Mouse (Mus musculus): Measurements from ENCODE around the gene Henmt1. TPM values are rescaled to one million over a fixed set of nuclear protein-coding genes. Genes with fewer than 3 reads are reported as not detected.

The Henmt1 gene
- polyA plus RNA-seq, 1 experiment from 2014 or later = 1.0 TPM

- Histone ChIP-seq H3K36me3 (ENCODE audit: control insufficient read depth, insufficient read depth, low read length) (no peaks in the 10 kb centered on the region), H3K27ac (replicated peaks; ENCODE audit: low read depth, low read length) (no peak overlapping the region), H3K9ac (ENCODE audit: low read length) (no peak overlapping the region), H3K9me3 (ENCODE audit: control insufficient read depth, low read length) (no peaks in the 10 kb centered on the region), H3K27me3 (ENCODE audit: control insufficient read depth, insufficient read depth, low read length) (no peaks in the 10 kb centered on the region), H3K4me1 (ENCODE audit: control insufficient read depth, insufficient read depth, low read length) (no peaks in the 10 kb centered on the region), H3K4me3 (ENCODE audit: low read depth, low read length) (no peak overlapping the region), H3K4me2 (ENCODE audit: low read depth, severe bottlenecking) (no peak overlapping the region)
- WGBS = 90% methylated on average over 2 of the region's 2 CpGs
- DNase-seq (ENCODE audit: low spot score) (no peak), ATAC-seq (ENCODE audit: insufficient number of reproducible peaks, low FRiP score, low TSS enrichment, low read depth) (no peak)
Observed at GRCm38 (mm10) chr3:108995379-108995778, 55.7 kb downstream of the Henmt1 start.

- ATAC-seq (ENCODE audit: insufficient number of reproducible peaks, low FRiP score, low TSS enrichment, low read depth) = no peak
- H3K36me3 ChIP-seq (ENCODE audit: control insufficient read depth, insufficient read depth, low read length) = no peaks in the 10 kb centered on the region
Observed at GRCm38 (mm10) chr3:108997284-108997683, 57.6 kb downstream of the Henmt1 start.

GRCm38 (mm10) chr3:108997762-108998161, 58.1 kb downstream of the Henmt1 start:
- H3K9ac ChIP-seq (ENCODE audit: low read length) = no peak overlapping the region
- DNase-seq (ENCODE audit: low spot score) = no peak
- H3K4me2 ChIP-seq (ENCODE audit: low read depth, severe bottlenecking) = no peak overlapping the region
- ATAC-seq (ENCODE audit: insufficient number of reproducible peaks, low FRiP score, low TSS enrichment, low read depth) = no peak
- H3K36me3 ChIP-seq (ENCODE audit: control insufficient read depth, insufficient read depth, low read length) = no peaks in the 10 kb centered on the region
- H3K27me3 ChIP-seq (ENCODE audit: control insufficient read depth, insufficient read depth, low read length) = no peaks in the 10 kb centered on the region
- WGBS = 70% methylated on average over 4 of the region's 4 CpGs
- H3K4me1 ChIP-seq (ENCODE audit: control insufficient read depth, insufficient read depth, low read length) = no peaks in the 10 kb centered on the region
- no peaks in the 10 kb centered on the region for H3K9me3 ChIP-seq (ENCODE audit: control insufficient read depth, low read length)
- H3K27ac ChIP-seq (replicated peaks; ENCODE audit: low read depth, low read length) = no peak overlapping the region
- no peak overlapping the region for H3K4me3 ChIP-seq (ENCODE audit: low read depth, low read length)

More at GRCm38 (mm10) chr3:108997284-108997683, 57.6 kb downstream of the Henmt1 start:
- 83% methylated on average over 11 of the region's 11 CpGs for WGBS
- Histone ChIP-seq H3K4me1 (ENCODE audit: control insufficient read depth, insufficient read depth, low read length) (no peaks in the 10 kb centered on the region), H3K27me3 (ENCODE audit: control insufficient read depth, insufficient read depth, low read length) (no peaks in the 10 kb centered on the region), H3K9ac (ENCODE audit: low read length) (no peak overlapping the region), H3K9me3 (ENCODE audit: control insufficient read depth, low read length) (no peaks in the 10 kb centered on the region), H3K4me2 (ENCODE audit: low read depth, severe bottlenecking) (no peak overlapping the region), H3K27ac (replicated peaks; ENCODE audit: low read depth, low read length) (no peak overlapping the region), H3K4me3 (ENCODE audit: low read depth, low read length) (no peak overlapping the region)
- no peak for DNase-seq (ENCODE audit: low spot score)

GRCm38 (mm10) chr3:108999173-108999572, 59.5 kb downstream of the Henmt1 start:
- Histone ChIP-seq H3K4me1 (ENCODE audit: control insufficient read depth, insufficient read depth, low read length) (no peaks in the 10 kb centered on the region), H3K36me3 (ENCODE audit: control insufficient read depth, insufficient read depth, low read length) (no peaks in the 10 kb centered on the region), H3K9ac (ENCODE audit: low read length) (no peak overlapping the region), H3K4me2 (ENCODE audit: low read depth, severe bottlenecking) (no peak overlapping the region), H3K27me3 (ENCODE audit: control insufficient read depth, insufficient read depth, low read length) (no peaks in the 10 kb centered on the region), H3K9me3 (ENCODE audit: control insufficient read depth, low read length) (no peaks in the 10 kb centered on the region), H3K27ac (replicated peaks; ENCODE audit: low read depth, low read length) (no peak overlapping the region), H3K4me3 (ENCODE audit: low read depth, low read length) (no peak overlapping the region)
- no peak for ATAC-seq (ENCODE audit: insufficient number of reproducible peaks, low FRiP score, low TSS enrichment, low read depth)
- DNase-seq (ENCODE audit: low spot score) = no peak
- WGBS = 87% methylated on average over 1 of the region's 1 CpGs

- H3K36me3 ChIP-seq (ENCODE audit: control insufficient read depth, insufficient read depth, low read length) = no peaks in the 10 kb centered on the region
- no peak overlapping the region for H3K4me3 ChIP-seq (ENCODE audit: low read depth, low read length)
- no peaks in the 10 kb centered on the region for H3K4me1 ChIP-seq (ENCODE audit: control insufficient read depth, insufficient read depth, low read length)
- DNase-seq (ENCODE audit: low spot score) (no peak), ATAC-seq (ENCODE audit: insufficient number of reproducible peaks, low FRiP score, low TSS enrichment, low read depth) (no peak)
- no peak overlapping the region for H3K27ac ChIP-seq (replicated peaks; ENCODE audit: low read depth, low read length)
- H3K27me3 ChIP-seq (ENCODE audit: control insufficient read depth, insufficient read depth, low read length) = no peaks in the 10 kb centered on the region
- H3K9ac ChIP-seq (ENCODE audit: low read length) = no peak overlapping the region
- H3K4me2 ChIP-seq (ENCODE audit: low read depth, severe bottlenecking) = no peak overlapping the region
- WGBS = 85% methylated on average over 5 of the region's 5 CpGs
- no peaks in the 10 kb centered on the region for H3K9me3 ChIP-seq (ENCODE audit: control insufficient read depth, low read length)
Observed at GRCm38 (mm10) chr3:109005777-109006176, 66.1 kb downstream of the Henmt1 start.

GRCm38 (mm10) chr3:109008180-109008579, 68.5 kb downstream of the Henmt1 start:
- Histone ChIP-seq H3K4me3 (ENCODE audit: low read depth, low read length) (no peak overlapping the region), H3K36me3 (ENCODE audit: control insufficient read depth, insufficient read depth, low read length) (no peaks in the 10 kb centered on the region), H3K27me3 (ENCODE audit: control insufficient read depth, insufficient read depth, low read length) (no peaks in the 10 kb centered on the region), H3K9ac (ENCODE audit: low read length) (no peak overlapping the region), H3K4me1 (ENCODE audit: control insufficient read depth, insufficient read depth, low read length) (no peaks in the 10 kb centered on the region), H3K9me3 (ENCODE audit: control insufficient read depth, low read length) (no peaks in the 10 kb centered on the region), H3K4me2 (ENCODE audit: low read depth, severe bottlenecking) (no peak overlapping the region), H3K27ac (replicated peaks; ENCODE audit: low read depth, low read length) (no peak overlapping the region)
- ATAC-seq (ENCODE audit: insufficient number of reproducible peaks, low FRiP score, low TSS enrichment, low read depth) (no peak), DNase-seq (ENCODE audit: low spot score) (no peak)
- 90% methylated on average over 5 of the region's 5 CpGs for WGBS

Other genes with a start within 250 kb of the Henmt1 start
- 95.4 and 97.5 TPM in 2 replicates for gene Gpsm2, start 217.6 kb upstream of the Henmt1 start, polyA plus RNA-seq (2014; fragmentation: Nextera tagmentation; extraction: Ambion mirVana)
- gene Aknad1, start 200.2 kb upstream of the Henmt1 start, polyA plus RNA-seq (2014; fragmentation: Nextera tagmentation; extraction: Ambion mirVana) = 0.09 and 0.40 TPM in 2 replicates
- gene Stxbp3, start 99.3 kb upstream of the Henmt1 start, polyA plus RNA-seq (2014; fragmentation: Nextera tagmentation; extraction: Ambion mirVana) = 26.0 and 27.0 TPM in 2 replicates
- 0.18 TPM in 1 of 2 replicates, not detected in the other for gene Fndc7, start 49.9 kb upstream of the Henmt1 start, polyA plus RNA-seq (2014; fragmentation: Nextera tagmentation; extraction: Ambion mirVana)
- gene Prpf38b, start 28.1 kb upstream of the Henmt1 start, polyA plus RNA-seq (2014; fragmentation: Nextera tagmentation; extraction: Ambion mirVana) = 79.9 and 81.2 TPM in 2 replicates
- gene Gm9857, start 572 bp downstream of the Henmt1 start, polyA plus RNA-seq (2014; fragmentation: Nextera tagmentation; extraction: Ambion mirVana) = not detected in 2 replicates
- gene Fam102b, start 87.7 kb downstream of the Henmt1 start, polyA plus RNA-seq (2014; fragmentation: Nextera tagmentation; extraction: Ambion mirVana) = 7.7 TPM in 2 replicates
- gene Slc25a54, start 140.6 kb downstream of the Henmt1 start, polyA plus RNA-seq (2014; fragmentation: Nextera tagmentation; extraction: Ambion mirVana) = not detected in 2 replicates
- 36.3 and 38.3 TPM in 2 replicates for gene Slc25a24, start 183.3 kb downstream of the Henmt1 start, polyA plus RNA-seq (2014; fragmentation: Nextera tagmentation; extraction: Ambion mirVana)

All from limb, embryonic 11.5 days (tissue).